Mouse (Mus musculus): ENCODE results near the gene Meiob. TPM values are rescaled to one million over a fixed set of nuclear protein-coding genes. Genes with fewer than 3 reads are reported as not detected.

The Meiob gene
- total RNA-seq, 2 experiments from 2014 or later = not detected

DNA sequence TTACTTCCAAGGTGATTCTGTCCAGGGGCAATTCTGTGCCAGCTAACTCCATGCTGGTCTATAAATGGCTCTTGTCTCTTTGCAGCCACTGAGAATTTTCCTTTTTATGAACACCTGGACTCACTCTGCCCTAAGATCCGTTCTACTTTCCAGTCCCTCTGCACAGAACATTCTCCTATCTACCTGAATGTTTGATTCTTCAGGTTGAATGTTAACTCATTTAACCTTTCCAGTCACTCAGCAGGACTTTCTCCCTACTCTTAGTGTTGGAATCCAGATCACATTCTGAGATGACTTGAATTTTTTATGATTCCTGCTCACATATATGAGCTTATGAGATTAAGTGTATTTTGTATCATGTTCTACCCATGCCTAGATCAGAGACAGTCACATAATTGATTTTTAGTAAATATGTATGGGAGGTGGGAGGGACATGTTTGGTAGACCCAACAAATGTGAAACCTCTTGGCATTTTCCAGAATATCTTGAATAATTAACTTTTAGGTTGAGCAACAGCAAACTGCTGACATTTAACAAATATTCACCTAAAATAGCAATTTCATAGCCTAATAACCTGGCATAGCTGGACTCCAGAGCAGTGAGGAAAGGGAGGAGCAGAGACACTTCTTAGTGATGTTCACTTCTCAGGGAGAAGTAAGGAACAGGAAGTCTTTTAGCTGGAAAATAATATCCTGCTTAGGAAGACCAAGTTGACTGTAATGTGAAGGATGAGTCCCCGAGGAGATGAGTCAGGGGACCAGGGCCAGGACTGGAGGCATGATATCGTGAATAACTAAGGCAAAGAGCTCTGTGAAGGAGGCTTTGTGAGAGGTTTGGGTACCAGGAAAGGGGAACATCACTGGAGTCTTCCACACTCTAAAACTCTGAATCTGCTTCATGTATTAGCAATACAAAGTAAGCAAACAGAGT, 17.5 kb downstream of the Meiob start:
- DNase-seq (ENCODE audit: low spot score in 2 of 2) = no peak

GRCm38 (mm10) chr17:24839842-24840241, 35.8 kb downstream of the Meiob start, which contains the start of gene Hagh:
Gene Hagh, plus strand, starts transcription at chr17:24840143.
- DNase-seq (ENCODE audit: low spot score in 2 of 2) = no peak

GRCm38 (mm10) chr17:24840341-24840740, 36.3 kb downstream of the Meiob start:
- DNase-seq (ENCODE audit: low spot score in 2 of 2) = no peak

DNA sequence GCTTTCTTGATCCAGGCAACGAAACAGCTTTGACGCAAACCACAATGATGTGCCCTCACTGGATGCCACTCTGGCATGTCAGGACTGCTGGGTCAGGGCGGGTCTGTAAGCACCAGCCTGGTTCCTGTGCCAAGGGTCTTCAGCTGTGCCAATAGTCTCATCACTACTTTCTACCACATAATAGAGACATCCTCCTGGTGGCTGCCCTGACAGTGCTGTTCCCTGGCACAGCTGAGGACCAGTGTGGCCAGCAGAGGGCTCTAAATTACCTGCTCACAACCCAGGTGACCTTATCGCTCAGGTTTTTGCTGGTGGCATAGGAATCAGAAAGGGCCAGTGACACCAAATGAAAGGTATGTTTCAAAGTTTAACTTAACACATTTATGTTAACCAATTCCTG, 37.0 kb downstream of the Meiob start:
- no peak for DNase-seq (ENCODE audit: low spot score in 2 of 2)

DNA sequence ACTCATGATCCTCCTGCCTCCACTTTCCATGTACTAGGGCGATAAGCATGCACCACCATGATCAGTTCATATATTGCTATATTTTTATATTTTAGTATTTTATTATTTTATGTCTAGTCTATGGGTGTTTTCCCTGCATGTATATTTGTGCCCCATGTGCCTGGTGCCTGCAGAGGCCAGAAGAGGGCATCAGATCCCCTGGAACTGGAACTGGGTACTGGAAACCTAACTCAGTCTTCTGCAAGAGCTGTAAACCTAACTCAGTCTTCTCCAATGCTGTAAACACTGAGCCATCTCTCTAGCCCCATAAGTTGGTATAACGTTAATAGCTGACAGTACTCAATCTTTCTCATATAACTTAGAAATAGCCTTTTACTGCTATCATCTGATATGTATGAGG, 38.5 kb downstream of the Meiob start:
- DNase-seq (ENCODE audit: low spot score in 2 of 2) = no peak

DNA sequence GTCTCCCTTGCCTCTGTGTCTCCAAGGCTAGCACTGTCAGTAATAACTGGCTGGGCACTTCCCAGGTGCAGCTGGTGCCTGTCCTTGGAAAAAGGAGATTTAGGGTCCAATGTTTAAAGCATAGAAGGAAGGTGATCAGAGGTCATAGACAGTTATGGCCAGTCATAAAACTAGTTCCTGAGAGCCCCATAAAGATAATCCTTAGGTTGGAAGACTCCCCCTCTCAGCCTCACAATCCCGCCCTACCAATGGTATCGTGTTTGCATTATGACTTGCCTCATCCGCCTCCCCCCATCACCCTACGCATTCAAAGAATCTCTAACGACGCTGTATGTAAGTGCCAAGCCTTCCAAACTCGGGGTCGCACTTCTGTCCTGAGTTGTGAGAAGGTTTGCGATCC, 40.4 kb downstream of the Meiob start:
- no peak for DNase-seq (ENCODE audit: low spot score in 2 of 2)

- DNase-seq (ENCODE audit: low spot score in 2 of 2) = no peak
These were observed 43.3 kb downstream of the Meiob start for GRCm38 (mm10) chr17:24847386-24847785.

- no peak for DNase-seq (ENCODE audit: low spot score in 2 of 2)
These were observed 44.5 kb downstream of the Meiob start for GRCm38 (mm10) chr17:24848600-24849031.

- DNase-seq (ENCODE audit: low spot score in 2 of 2) = no peak
These were observed 45.6 kb downstream of the Meiob start for GRCm38 (mm10) chr17:24849733-24850064.

- DNase-seq (ENCODE audit: low spot score in 2 of 2) = peak; percentile 98
These were observed 46.1 kb downstream of the Meiob start, which contains the start of gene Fahd1 for GRCm38 (mm10) chr17:24850065-24850772. Gene Fahd1, minus strand, starts transcription at chr17:24850364.

- DNase-seq (ENCODE audit: low spot score in 2 of 2) = no peak
These were observed 46.7 kb downstream of the Meiob start for GRCm38 (mm10) chr17:24850773-24851127.

GRCm38 (mm10) chr17:24851381-24852125, 47.5 kb downstream of the Meiob start:
- DNase-seq (ENCODE audit: low spot score in 2 of 2) = no peak

- DNase-seq (ENCODE audit: low spot score in 2 of 2) = no peak
These were observed 51.9 kb downstream of the Meiob start for GRCm38 (mm10) chr17:24855838-24856464.

- DNase-seq (ENCODE audit: low spot score in 2 of 2) = no peak
These were observed 52.5 kb downstream of the Meiob start for GRCm38 (mm10) chr17:24856589-24856988.

- no peak for DNase-seq (ENCODE audit: low spot score in 2 of 2)
These were observed 53.9 kb downstream of the Meiob start for GRCm38 (mm10) chr17:24857831-24858470.

- peak; percentile 55 to 70 for DNase-seq (ENCODE audit: low spot score in 2 of 2)
These were observed 54.9 kb downstream of the Meiob start for GRCm38 (mm10) chr17:24858967-24859366.

DNA sequence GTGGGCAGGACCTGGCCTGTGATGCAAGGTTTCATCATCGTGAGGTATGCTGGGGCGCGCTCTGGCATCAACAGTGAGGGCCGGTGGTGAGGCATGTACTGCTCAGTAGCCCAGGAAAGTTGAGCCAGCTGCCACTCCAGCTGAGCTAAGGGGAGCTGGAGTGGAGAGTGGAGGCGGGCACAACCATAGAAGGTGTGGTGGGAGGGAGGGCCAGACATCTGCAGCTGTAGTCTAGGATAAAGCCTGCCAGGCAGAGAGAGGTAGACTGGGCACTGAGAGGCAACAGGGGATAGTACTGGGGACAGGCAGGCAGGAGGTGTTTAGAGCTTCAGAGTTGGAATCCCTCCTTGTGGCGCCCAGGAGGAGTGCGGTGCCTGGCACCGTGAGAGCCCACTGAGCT, 56.0 kb downstream of the Meiob start:
- DNase-seq (ENCODE audit: low spot score in 2 of 2) = no peak

- no peak for DNase-seq (ENCODE audit: low spot score in 2 of 2)
These were observed 57.7 kb downstream of the Meiob start for GRCm38 (mm10) chr17:24861785-24862184.

- DNase-seq (ENCODE audit: low spot score in 2 of 2) = no peak
These were observed 61.7 kb downstream of the Meiob start, which contains the start of gene Igfals for GRCm38 (mm10) chr17:24865776-24866175. Gene Igfals, plus strand, starts transcription at chr17:24865997.

- no peak for DNase-seq (ENCODE audit: low spot score in 2 of 2)
These were observed 63.8 kb downstream of the Meiob start for GRCm38 (mm10) chr17:24867914-24868313.
